Mouse (Mus musculus): ENCODE results near the gene Tbxas1. TPM values are rescaled to one million over a fixed set of nuclear protein-coding genes. Genes with fewer than 3 reads are reported as not detected.

Tbxas1 gene
- 0.45 TPM for polyA plus RNA-seq (2017; shearing (Covaris generic))

GRCm38 (mm10) chr6:38875258-38876070 lies at the start of gene Tbxas1:
Tbxas1 (plus strand) TSS chr6:38875404.

GRCm38 (mm10) chr6:38876071-38876911 lies 1.1 kb downstream of the Tbxas1 start, which contains the start of gene Hipk2:
Hipk2 (minus strand) TSS chr6:38876165.

GRCm38 (mm10) chr6:39117584-39118455 lies 242.6 kb downstream of the Tbxas1 start, which contains the start of gene Parp12:
Parp12 (minus strand) TSS chr6:39118349.

Other genes starting within 250 kb of the Tbxas1 start
- not detected for gene Klrg2, start 238.2 kb upstream of the Tbxas1 start, polyA plus RNA-seq (2017; shearing (Covaris generic))
- gene Clec2l, start 212.3 kb upstream of the Tbxas1 start, polyA plus RNA-seq (2017; shearing (Covaris generic)), result not detected
- 46.4 TPM for gene Hipk2, start 761 bp downstream of the Tbxas1 start, polyA plus RNA-seq (2017; shearing (Covaris generic))
- gene Parp12, start 242.9 kb downstream of the Tbxas1 start, polyA plus RNA-seq (2017; shearing (Covaris generic)), result 11.7 TPM

All from CD4-positive, CD25-positive, alpha-beta regulatory T cell (primary cell).